Mouse (Mus musculus) retina, embryonic 14.5 days (tissue): ENCODE measurements around the gene Mis18bp1.
"Not testable (repeated sequence)": the region's sequence is repeated elsewhere in the genome, so short reads cannot be mapped to it uniquely, and the experiment has no call there.

ENCODE experiments used
- DNase-seq: peaks from one replicate; pipeline ENCODE4 v3.0.0-alpha.2; 2015; ENCODE audit warnings: low spot score

Gene Mis18bp1

GRCm38 (mm10) chr12:65172021-65172951 is at the start of gene Mis18bp1:
TSS of gene Mis18bp1 (minus strand) at chr12:65172604.
- peak; percentile 96 for DNase-seq

- no peak for DNase-seq
These were observed 44.0 kb upstream of the Mis18bp1 start for GRCm38 (mm10) chr12:65216404-65216840.

GRCm38 (mm10) chr12:65206431-65206830 is 34.0 kb upstream of the Mis18bp1 start:
- no peak for DNase-seq

- no peak for DNase-seq
These were observed 29.4 kb upstream of the Mis18bp1 start for GRCm38 (mm10) chr12:65201812-65202211.

- no peak for DNase-seq
These were observed 21.7 kb upstream of the Mis18bp1 start for GRCm38 (mm10) chr12:65194003-65194530.

- DNase-seq, result no peak
These were observed 16.8 kb upstream of the Mis18bp1 start for GRCm38 (mm10) chr12:65189213-65189612.

GRCm38 (mm10) chr12:65187365-65187764 is 15.0 kb upstream of the Mis18bp1 start:
- peak; percentile 53 for DNase-seq

GRCm38 (mm10) chr12:65173736-65174135 is 1.3 kb upstream of the Mis18bp1 start:
- no peak for DNase-seq

GRCm38 (mm10) chr12:65172959-65173358 is 555 bp upstream of the Mis18bp1 start:
- not testable (repeated sequence) for DNase-seq

GRCm38 (mm10) chr12:65136121-65136520 is 36.3 kb downstream of the Mis18bp1 start:
- DNase-seq, result not testable (repeated sequence)

- no peak for DNase-seq
These were observed 53.0 kb downstream of the Mis18bp1 start for GRCm38 (mm10) chr12:65119451-65119850.

- no peak for DNase-seq
These were observed 53.4 kb downstream of the Mis18bp1 start for GRCm38 (mm10) chr12:65118968-65119367.

GRCm38 (mm10) chr12:65114978-65115377 is 57.4 kb downstream of the Mis18bp1 start:
- DNase-seq, result not testable (repeated sequence)

GRCm38 (mm10) chr12:65113925-65114324 is 58.5 kb downstream of the Mis18bp1 start:
- no peak for DNase-seq

GRCm38 (mm10) chr12:65112811-65113210 is 59.6 kb downstream of the Mis18bp1 start:
- DNase-seq, result no peak

- DNase-seq, result no peak
These were observed 60.9 kb downstream of the Mis18bp1 start for GRCm38 (mm10) chr12:65111503-65111902.

- no peak for DNase-seq
These were observed 63.7 kb downstream of the Mis18bp1 start for GRCm38 (mm10) chr12:65108746-65109145.
